Mouse (Mus musculus): Measurements from ENCODE around the gene Vps13a.
A peak's percentile ranks its signal among the peaks of the same experiment; 100 is the strongest.
"Not testable (repeated sequence)": the region's sequence is repeated elsewhere in the genome, so short reads cannot be mapped to it uniquely, and the experiment has no call there.

Vps13a gene

DNA sequence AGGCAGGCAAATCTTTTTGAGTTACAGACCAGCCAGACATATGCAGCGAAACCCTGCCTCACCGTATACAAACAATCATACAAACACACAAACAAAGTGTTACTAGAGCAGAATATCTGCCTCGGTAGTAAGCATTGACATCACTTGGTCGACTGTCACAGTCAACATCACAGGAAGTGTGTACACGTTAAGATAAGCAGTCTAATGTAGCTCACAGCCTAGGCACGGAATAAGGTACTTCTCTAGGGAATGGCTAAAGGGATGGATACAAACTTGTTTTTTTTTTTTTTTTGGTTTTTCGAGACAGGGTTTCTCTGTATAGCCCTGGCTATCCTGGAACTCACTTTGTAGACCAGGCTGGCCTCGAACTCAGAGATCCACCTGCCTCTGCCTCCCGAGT lies 23.3 kb downstream of the Vps13a start:
- not testable (repeated sequence) for DNase-seq (ENCODE audit: low spot score in 2 of 2)

DNA sequence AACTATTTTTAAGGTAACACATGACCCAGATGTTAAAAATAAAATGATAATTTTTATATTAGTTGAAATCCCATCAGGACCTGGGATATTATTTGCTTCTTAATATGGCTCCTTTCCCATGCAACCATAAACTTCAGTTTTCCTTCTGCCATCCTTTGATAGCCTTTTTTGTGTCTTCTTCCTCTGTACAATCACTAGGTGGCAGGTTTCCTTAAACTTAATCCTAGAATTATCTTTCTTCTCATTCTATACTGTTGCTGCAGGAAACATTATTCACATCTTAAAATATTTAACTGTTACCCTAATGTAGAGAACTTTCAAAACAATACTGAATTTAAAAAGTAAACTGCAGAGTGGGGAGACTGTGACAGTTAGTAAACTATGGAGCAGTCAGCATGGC lies 24.9 kb downstream of the Vps13a start:
- no peak for DNase-seq (ENCODE audit: low spot score in 2 of 2)

DNA sequence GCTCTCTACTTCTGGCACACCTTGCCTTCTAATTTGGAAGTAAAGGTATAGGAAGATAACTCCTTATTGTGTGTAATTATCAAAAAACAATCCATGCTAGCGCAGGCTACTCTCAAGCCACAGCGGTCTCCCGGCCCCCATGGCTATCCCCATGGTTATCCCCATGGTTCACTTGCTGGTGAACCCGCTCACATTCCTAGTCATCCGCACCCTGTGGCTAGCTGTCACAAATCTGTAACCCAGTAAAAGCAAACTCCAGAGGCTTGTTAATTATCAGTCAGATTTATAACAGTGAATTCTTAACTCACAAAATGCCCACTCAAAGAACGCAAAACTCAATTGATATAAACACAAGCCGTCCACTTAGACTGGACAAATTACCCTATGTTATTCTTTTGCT lies 25.5 kb downstream of the Vps13a start:
- DNase-seq (ENCODE audit: low spot score in 2 of 2), result no peak

DNA sequence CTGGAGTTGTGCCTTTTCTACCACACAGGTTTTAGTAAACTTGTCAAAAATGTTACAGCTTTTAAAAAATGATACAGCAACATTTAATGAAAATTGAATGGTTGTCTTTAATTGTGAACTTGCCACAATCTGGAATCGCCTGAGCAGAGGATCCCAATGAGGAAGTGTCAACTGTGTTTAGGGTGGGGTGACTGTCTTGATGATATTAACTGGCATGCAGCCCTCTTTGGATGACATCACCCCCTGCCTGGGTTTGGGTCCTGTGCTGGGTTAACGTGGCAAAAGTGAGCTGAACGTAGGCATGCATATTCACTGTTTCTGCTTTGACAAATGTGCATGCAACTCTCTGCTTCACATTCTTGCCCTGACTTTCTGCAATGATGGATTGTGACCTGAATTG lies 27.6 kb downstream of the Vps13a start:
- no peak for DNase-seq (ENCODE audit: low spot score in 2 of 2)

DNA sequence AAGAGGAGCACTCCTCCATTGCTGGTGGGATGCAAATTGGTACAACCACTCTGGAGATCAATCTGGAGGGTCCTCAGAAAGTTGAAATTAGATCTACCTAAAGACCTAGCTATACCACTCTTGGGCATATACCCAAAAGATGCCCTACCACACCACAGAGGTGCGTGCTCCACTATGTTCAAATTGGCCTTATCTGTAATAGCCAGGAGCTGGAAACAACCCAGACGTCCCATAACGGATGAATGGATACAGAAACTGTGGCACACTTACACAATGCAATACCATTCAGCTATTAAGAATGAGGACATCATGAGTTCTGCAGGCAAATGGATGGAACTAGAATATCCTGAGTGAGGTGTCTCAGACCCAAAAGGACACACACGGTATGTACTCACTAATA lies 43.9 kb downstream of the Vps13a start:
- DNase-seq (ENCODE audit: low spot score in 2 of 2), result no peak

DNA sequence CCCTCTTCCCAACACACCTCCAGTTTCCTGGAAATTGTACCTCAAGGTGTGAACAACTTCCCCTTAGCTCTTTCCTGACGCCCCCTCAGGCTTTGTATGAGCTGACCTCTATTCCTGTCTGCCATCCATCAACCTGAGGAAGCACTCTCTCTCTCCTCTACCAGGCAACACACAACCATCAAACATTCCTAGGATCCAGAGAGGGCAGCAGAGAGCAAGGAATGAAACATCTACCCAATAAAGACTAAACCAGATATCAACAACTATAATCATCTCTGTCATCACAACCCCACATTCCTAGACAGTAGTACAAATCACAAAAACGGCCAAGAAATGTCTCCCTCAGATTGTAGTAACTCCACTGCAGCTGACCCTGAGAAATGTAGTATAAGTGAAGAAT lies 52.0 kb downstream of the Vps13a start:
- DNase-seq (ENCODE audit: low spot score in 2 of 2), result no peak

DNA sequence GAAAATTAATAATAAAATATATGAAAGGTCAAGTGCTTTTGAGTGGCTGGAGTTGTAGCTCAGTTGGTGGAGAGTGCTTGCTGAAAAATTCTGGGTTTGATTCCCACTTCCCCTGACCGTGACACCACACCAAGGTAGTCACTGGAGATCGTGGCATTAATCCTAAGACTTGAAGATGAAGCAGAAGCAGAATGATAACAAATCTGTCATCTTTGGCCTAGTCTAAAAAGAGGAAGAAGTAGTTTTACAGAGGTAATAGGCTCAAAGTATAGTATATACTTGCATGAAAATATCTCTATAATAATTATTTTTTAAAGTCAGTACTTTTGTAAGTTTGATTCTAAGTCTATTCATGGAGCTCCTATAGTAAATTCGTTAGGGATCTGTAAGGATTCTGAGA lies 65.5 kb downstream of the Vps13a start:
- no peak for DNase-seq (ENCODE audit: low spot score in 2 of 2)

DNA sequence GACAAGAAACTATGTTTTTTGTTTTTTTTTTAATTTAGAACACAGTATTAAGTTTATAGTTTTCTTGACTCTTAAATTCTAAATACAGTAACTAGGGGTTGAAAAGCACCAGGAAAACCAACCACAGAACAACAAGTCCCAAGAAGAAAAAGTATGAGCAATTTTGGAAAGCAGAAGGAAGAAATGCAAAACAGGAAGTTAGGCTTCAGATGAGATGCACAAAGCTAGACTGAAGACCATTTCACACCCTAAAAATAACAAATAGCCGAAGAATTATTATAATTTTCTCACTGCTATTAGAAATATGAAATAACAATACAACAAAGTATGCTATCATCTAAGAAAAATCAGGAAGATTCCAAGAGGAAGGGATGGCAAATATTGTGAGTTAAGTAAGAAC lies 78.9 kb downstream of the Vps13a start:
- DNase-seq (ENCODE audit: low spot score in 2 of 2), result no peak

DNA sequence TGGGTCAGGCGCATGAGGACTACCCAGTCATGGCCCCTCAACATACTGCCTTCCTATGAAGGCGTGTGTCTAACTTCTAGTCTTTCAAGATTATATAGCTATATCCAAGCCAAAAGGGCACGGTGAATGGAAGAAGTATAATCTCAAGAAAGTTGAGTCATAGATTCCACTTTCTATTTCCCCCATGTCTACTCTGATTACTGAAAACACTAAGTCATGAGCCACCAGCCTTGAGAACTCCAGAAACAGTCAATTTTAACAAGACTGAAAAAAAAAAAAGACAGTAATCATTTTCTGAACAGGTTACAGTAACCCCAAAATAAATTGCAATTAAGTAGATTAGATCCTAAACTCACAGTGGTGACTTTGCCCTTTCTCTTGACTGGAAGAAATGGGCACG lies 95.8 kb downstream of the Vps13a start:
- DNase-seq (ENCODE audit: low spot score in 2 of 2), result no peak

DNA sequence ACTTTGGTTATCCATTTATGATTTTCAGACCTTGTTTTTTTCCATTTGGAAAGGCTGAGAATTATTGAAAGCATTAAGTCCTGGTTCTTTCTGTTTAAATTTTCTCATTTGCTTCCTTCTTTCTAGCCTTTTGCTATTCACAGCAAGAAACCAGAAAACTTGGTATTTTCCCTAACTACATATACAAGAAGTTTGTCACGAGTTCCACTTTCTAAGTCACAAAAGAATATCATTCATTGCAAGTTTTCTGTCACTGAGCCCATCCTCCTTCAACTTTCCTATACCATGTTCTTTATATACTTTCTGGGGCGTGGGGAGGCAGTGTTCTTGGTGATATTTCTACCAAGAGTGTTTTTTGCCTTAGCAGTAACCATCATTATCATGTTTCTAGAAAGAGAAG lies 96.5 kb downstream of the Vps13a start:
- no peak for DNase-seq (ENCODE audit: low spot score in 2 of 2)

DNA sequence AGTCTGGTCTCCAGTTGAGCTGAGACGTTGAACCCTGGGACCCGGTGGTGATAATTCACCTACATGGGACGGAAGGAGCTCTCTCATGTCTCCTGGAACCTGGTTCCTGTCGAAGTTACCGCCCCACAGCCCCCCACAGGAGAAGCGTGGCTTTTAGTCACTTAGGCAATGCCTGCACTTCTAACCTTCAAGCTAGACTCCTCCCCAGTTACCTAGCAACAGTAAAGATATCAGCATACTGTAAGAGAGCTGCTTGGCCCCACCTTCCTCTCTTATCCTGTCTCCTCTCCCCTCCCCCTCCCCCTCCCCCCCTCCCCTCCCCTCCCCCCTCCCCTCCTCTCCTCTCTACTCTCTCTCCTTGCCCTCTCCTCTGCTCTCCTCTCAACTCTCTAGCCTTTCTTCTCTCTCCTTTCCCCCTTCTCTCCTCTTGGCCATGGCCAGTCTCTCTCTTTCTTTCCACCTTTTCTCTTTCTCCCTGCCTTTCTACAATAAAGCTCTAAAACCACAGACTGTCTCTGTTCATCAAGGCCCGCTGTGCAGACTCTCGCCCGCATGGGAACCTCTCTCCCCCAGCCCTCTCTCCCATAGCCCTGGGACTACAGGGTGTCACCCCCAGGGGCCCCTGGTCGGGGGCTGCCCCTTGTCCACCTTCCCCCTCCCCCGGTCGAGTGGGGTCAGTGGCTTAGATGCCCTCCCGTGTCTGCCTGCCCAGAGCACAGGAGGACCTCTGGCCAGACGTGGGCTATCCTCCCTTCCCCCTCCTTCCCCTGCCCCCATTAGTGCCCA lies 154.9 kb downstream of the Vps13a start:
- no peak for DNase-seq (ENCODE audit: low spot score in 2 of 2)

DNA sequence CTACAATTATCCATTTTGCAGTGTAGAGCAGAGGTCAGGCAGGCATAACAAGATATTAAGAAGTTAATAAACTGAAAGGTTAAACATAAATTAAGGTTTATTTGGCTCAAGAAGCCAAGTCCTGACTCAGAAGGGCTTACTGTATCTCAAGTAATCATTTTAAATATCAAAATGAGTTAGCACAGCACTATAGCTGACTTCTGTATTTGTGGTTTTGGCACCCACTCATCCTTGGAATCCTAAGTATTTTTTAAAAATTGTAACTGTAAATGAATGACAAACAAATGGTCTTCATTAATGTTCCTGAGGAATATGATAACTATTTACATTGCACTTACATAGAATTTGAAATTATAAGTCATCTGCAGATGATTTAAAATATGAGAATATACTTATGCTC lies 155.7 kb downstream of the Vps13a start:
- DNase-seq (ENCODE audit: low spot score in 2 of 2), result no peak

DNA sequence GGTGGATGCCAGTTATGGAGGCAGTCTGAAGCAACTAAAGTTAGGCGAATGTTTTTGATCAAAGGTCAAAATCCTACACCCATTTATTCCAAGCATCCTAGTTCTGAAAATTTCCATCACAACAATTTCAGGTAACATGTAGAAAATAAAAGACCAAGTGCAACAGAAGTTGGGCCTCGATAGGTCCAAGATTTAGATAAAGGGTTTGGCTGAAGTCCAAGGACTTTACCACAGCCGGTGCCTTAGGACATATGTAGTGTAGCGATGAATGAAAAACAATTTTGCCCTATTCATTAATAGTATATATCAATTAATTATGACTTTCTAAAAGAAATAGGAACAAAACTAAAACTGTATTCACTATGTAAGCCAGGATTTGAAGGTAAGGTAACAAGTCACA lies 157.6 kb downstream of the Vps13a start:
- no peak for DNase-seq (ENCODE audit: low spot score in 2 of 2)

DNA sequence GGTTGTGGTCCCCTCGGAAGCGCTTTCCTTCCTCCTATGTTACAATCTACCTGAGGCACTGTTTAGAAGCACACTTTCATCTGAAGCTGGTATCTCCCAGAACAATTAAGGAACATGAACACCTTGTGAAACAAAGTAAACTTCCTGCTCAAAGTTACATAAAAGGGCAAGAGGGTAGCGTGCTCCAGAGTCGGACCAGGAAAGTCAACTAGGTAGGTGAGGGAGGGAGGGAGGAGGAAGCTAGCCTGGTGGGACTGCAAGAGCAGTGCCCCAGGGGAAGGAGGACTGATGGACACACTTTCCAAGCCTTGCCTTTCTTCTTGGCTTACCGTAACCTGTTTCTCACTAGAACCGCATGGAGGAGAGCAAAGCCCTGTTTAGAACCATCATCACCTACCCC lies 173.1 kb downstream of the Vps13a start:
- DNase-seq (ENCODE audit: low spot score in 2 of 2), result no peak

DNA sequence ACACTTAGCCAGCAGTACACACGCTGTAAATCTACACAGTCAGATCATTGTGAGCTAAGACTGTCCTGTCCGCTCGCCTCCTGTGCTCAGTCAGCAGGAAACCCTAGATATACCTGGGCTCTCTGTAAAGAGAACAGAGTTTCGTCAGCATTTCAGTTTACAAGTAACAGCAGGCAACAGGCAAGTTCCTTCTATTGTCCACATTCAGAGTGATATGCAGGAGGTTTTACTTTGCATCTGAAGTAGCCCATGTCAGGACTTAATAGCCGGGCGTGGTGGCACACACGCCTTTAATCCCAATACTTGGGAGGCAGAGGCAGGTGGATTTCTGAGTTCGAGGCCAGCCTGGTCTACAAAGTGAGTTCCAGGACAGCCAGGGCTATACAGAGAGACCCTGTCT lies 178.7 kb downstream of the Vps13a start:
- DNase-seq (ENCODE audit: low spot score in 2 of 2), result no peak

DNA sequence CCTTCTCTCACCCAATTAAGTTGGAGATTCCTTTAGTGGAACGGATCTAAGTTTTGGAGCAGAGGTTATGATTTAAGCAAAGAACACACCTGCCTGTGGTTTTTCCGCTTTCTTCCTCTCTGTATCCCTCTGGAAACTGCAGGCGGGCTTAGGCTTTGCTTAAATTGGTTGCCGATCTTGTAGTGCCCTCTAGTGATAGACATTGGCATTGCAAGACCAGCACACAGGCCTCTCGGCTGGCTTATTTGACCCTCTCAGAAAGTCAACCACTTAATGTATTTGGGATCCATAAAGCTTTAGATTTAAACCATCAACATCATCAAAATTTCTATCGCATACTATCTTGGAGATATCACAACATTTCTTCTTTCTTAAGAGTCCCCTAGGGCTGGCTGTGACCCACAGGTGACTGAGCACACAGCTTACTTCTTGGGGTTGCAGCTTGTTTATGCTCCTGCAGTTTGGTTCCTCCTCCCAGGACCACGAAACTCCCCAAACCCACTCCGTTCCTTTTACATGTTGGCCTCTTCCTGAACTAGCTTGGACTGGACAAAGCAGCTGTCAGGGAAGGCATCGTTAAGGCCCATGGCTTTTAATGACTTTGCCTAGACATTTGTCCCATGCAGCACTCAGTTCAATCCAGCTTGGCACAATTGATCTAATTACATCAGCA lies 181.3 kb downstream of the Vps13a start:
- peak; percentile 34 to 41 for DNase-seq (ENCODE audit: low spot score in 2 of 2)

DNA sequence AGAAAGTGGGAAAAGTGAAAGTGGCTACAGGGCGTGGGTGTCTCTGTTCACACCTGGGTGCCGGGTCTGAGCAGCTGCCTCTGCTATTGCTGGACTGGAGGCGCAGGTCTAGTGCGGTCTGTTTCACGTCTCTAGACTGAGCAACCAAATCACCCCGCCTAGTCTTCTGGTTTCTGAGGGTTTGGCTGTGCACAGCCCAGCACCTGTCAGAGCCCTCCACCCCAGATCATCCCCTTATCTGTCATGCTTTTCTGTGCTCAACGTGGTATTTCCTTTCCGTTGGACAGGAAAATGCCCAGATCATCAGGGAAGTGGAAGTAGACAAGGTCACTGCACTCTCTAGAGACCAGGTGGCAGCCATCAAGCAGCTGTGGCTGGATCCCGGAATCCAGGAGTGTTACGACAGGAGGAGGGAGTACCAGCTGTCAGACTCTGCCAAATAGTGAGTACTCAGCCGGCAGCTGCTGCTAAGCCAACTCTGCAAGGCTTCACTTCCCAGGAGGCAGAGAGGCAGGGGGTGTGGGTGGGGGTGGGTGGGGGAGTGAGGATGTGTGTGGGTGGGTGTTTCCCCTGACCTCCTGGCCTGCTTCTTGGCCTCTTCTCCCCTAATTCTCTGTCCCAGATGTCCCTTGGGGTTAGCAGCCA lies 182.0 kb downstream of the Vps13a start:
- no peak for DNase-seq (ENCODE audit: low spot score in 2 of 2)

DNA sequence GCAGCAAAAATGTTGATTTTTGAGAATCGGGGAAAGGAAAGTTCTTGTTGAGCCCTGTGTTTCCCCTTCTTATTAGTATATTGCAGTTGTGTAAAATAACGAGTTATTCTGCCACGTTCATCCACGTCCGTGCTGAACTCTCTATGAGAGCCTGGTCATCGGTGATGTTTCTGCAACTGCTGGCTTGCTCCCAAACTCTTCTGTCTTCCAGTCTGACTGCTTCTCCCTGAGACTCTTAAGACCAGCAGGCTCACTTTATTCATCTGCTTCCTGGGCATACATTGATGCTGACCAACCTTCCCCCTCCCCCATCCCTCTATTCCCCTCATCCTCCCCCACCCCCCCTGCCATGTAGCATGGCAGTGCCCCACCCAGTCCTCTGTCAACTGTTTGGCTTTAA lies 183.5 kb downstream of the Vps13a start:
- DNase-seq (ENCODE audit: low spot score in 2 of 2), result no peak

DNA sequence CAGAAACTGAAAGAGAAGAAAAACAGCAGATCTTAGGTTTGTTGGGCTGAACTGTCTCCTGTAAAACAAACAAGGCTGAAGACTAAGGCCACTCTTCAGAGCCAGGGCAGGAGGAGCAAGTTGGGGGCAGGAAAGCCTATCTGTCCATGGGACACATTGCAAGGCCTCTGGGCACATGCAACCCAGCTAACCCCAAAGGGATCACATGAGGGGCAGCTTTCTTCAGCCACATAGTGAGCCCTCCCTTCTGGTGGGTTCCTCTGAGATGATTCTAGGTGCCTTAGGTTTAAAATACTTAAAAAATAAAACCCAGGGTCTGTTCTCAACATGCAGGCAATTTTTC lies 186.8 kb downstream of the Vps13a start:
- DNase-seq (ENCODE audit: low spot score in 2 of 2), result no peak

DNA sequence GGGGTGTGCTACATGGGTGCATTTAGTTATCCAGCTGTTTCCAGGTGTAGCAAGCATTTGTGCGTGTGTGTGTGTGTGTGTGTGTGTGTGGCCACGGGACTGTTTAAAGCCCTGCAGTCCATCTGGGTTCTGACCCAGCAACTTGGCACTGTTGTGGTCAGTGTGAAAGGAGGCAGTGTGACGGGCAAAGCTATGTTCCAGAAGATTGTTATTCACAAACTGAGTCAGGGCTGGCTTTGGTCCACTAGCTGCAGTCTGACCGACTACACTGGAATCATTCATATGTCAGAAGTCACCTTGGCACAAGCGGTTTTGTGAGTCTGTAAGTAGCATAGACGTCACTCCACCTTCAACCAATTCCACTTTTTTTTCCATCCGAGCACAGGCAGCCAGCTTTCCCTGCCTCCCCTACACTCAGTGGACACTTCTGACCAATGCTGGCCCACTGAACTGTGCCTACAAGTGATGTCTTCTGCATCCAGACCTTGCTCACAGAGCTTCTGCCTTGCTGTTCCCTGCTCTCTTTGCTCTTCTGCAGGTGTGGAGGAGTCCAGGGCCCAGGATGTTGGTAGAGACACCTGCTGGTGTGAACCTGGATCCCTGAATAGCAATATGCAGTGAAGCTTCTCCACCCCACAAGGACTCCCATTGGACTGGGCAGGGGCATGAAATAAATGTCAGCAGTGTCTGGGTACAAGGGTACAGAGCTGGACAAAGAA lies 187.3 kb downstream of the Vps13a start:
- no peak for DNase-seq (ENCODE audit: low spot score in 2 of 2)

DNA sequence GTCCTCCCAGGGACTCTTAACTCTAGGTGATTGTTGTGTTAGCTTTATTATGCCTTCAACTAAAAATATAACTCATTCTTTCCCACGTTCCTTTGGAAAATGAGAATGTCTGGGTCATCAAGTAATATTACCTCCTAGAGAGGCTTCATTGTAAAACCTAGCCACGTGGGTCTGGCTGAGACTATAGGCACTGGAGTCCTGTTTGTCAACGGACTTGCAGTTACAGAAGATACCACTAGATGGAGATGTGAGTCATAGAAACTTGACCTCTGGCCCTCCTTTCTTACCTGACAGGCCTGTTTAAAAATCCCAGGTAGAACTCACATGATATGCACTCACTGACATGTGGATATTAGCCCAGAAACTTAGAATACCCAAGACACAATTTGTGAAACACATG lies 195.4 kb downstream of the Vps13a start:
- DNase-seq (ENCODE audit: low spot score in 2 of 2), result no peak

DNA sequence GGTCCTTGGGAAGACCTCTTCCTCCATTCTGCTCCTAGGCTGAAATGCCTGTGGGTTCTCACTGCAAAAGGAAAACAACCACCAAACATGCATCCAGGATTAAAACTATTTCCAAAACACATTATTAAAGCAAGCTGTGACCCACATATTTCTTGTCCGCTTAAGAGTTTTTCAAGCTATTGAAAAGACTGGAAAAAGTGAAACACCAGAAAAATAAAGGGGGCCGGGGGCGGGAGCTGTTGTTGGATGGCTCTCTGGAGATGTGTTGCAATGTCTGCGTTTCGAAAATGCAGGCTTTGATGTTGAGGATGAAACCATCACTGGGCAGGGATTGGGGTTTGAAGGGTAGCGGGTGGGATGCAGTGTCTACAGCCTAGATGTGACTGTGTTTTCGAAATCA lies 196.2 kb downstream of the Vps13a start:
- no peak for DNase-seq (ENCODE audit: low spot score in 2 of 2)

DNA sequence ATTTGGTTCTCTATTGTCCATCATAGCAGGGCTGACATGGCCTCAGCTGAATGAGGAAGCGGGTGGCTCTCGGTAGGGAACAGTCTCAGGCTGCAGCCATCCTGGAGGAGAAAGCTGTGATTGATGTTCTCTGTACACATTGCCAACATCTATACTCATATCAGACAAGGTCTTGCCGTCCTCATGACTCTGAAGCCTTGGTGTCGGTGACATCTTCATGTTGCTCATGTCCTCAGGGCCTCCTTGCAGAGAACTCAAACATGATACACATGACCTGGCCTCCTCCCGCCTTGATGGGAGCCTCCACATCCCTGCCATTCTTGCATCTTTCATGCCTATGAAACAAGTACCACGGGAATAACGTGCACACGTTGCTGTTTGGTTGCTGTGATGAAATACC lies 200.2 kb downstream of the Vps13a start:
- no peak for DNase-seq (ENCODE audit: low spot score in 2 of 2)

Measured in urinary bladder, adult 18-20 months (tissue).